Mouse (Mus musculus): ENCODE measurements at regions not wholly inside any gene's neighbourhood (a gene's known extent, or its start where the extent isn't known, plus 50 kb on each side); places are given as distances from the start of the nearest gene placed in this dataset.

DNA sequence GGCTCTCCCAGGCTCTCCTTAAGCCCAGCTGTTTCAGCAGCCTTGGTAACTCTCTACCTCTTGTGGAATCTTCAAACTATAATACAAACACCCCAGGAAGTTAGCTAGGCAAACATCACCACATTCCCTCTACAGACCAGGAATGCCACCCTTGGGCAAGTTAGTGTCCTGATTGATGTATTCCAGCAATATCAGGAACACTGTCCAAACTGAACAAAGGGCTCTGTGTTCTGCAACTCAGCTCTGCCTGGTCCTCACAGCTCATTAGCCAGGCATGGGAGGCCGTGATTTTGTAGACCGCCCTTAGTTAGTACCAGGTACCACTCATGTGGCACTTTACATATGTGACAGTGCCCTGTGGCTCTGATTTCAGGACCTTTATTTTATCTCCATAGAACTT is 214.5 kb upstream of the Six2 start:
- TF ChIP-seq EP300 (IDR thresholded peaks at IDR 0.05), result no peak
- no peak for TF ChIP-seq CTCF (IDR thresholded peaks at IDR 0.05)

All from lung, postnatal 0 days (tissue).